Mouse (Mus musculus): ENCODE measurements around the gene Ndel1.

DNA sequence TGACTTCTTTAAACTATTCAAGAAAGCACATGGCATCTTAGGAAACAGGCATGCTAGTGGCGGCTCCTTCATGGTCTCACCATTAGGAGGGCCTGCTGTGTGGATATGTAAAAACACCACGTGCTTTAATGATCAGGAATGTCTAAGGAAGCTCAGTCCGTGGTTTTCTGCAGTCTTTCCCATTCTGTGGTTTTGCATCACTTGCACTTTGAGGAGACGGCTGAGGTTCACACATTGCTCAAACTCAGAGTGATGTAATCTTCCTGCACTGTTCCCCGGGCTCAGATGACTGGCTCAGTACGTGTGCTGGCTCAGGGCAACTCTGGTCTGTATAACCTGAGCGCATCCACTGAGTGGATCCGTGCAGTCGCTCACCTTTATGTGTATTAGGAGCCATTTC, 89.3 kb downstream of the Ndel1 start:
- TF ChIP-seq CTCF (IDR thresholded peaks at IDR 0.05; ENCODE audit: low read depth): no peak
- no peak for TF ChIP-seq EP300 (optimal IDR thresholded peaks at IDR 0.05)
